Mouse (Mus musculus): Measurements from ENCODE around the gene Vti1b. TPM values are rescaled to one million over a fixed set of nuclear protein-coding genes. Genes with fewer than 3 reads are reported as not detected.
"Not testable (repeated sequence)": the region's sequence is repeated elsewhere in the genome, so short reads cannot be mapped to it uniquely, and the experiment has no call there.

Gene Vti1b
- polyA plus RNA-seq (2012; rRNA removed) = 86.4 and 97.2 TPM in 2 replicates

- DNase-seq (ENCODE audit: low spot score) = peak; percentile 96
These were observed at the start of gene Vti1b for GRCm38 (mm10) chr12:79172019-79172941. Gene Vti1b, minus strand, starts transcription at chr12:79172667.

- DNase-seq (ENCODE audit: low spot score) = no peak
These were observed 45.0 kb upstream of the Vti1b start for GRCm38 (mm10) chr12:79217511-79217910.

- DNase-seq (ENCODE audit: low spot score) = no peak
These were observed 39.0 kb upstream of the Vti1b start for GRCm38 (mm10) chr12:79211447-79211846.

GRCm38 (mm10) chr12:79208703-79209464 is 36.4 kb upstream of the Vti1b start, which contains the start of gene Rdh12:
Gene Rdh12, plus strand, starts transcription at chr12:79208914.
- no peak for DNase-seq (ENCODE audit: low spot score)

- DNase-seq (ENCODE audit: low spot score) = no peak
These were observed 29.4 kb upstream of the Vti1b start for GRCm38 (mm10) chr12:79201882-79202281.

GRCm38 (mm10) chr12:79197105-79197504 is 24.6 kb upstream of the Vti1b start:
- DNase-seq (ENCODE audit: low spot score) = no peak

GRCm38 (mm10) chr12:79193441-79193840 is 21.0 kb upstream of the Vti1b start:
- no peak for DNase-seq (ENCODE audit: low spot score)

- DNase-seq (ENCODE audit: low spot score) = no peak
These were observed 19.7 kb upstream of the Vti1b start, which contains the start of gene Rdh11 for GRCm38 (mm10) chr12:79192193-79192592. Gene Rdh11, minus strand, starts transcription at chr12:79192293.

- peak; percentile 37 for DNase-seq (ENCODE audit: low spot score)
These were observed 19.2 kb upstream of the Vti1b start for GRCm38 (mm10) chr12:79191701-79192100.

- DNase-seq (ENCODE audit: low spot score) = no peak
These were observed 18.6 kb upstream of the Vti1b start for GRCm38 (mm10) chr12:79190931-79191673.

- DNase-seq (ENCODE audit: low spot score) = not testable (repeated sequence)
These were observed 12.7 kb upstream of the Vti1b start for GRCm38 (mm10) chr12:79185160-79185559.

GRCm38 (mm10) chr12:79175998-79176397 is 3.5 kb upstream of the Vti1b start:
- DNase-seq (ENCODE audit: low spot score) = no peak

GRCm38 (mm10) chr12:79173721-79174120 is 1.3 kb upstream of the Vti1b start:
- no peak for DNase-seq (ENCODE audit: low spot score)

- DNase-seq (ENCODE audit: low spot score) = no peak
These were observed 1.0 kb downstream of the Vti1b start for GRCm38 (mm10) chr12:79171269-79171995.

GRCm38 (mm10) chr12:79170421-79170820 is 2.0 kb downstream of the Vti1b start:
- DNase-seq (ENCODE audit: low spot score) = no peak

- DNase-seq (ENCODE audit: low spot score) = no peak
These were observed 3.3 kb downstream of the Vti1b start for GRCm38 (mm10) chr12:79169173-79169572.

- no peak for DNase-seq (ENCODE audit: low spot score)
These were observed 9.6 kb downstream of the Vti1b start for GRCm38 (mm10) chr12:79162876-79163275.

- no peak for DNase-seq (ENCODE audit: low spot score)
These were observed 22.8 kb downstream of the Vti1b start for GRCm38 (mm10) chr12:79149653-79150052.

- DNase-seq (ENCODE audit: low spot score) = no peak
These were observed 31.1 kb downstream of the Vti1b start for GRCm38 (mm10) chr12:79141384-79141783.

GRCm38 (mm10) chr12:79140811-79141210 is 31.7 kb downstream of the Vti1b start:
- no peak for DNase-seq (ENCODE audit: low spot score)

- DNase-seq (ENCODE audit: low spot score) = no peak
These were observed 33.0 kb downstream of the Vti1b start for GRCm38 (mm10) chr12:79139417-79139816.
